ENCODE assay signal across 8 mouse cellular contexts in the genomic region with DNA sequence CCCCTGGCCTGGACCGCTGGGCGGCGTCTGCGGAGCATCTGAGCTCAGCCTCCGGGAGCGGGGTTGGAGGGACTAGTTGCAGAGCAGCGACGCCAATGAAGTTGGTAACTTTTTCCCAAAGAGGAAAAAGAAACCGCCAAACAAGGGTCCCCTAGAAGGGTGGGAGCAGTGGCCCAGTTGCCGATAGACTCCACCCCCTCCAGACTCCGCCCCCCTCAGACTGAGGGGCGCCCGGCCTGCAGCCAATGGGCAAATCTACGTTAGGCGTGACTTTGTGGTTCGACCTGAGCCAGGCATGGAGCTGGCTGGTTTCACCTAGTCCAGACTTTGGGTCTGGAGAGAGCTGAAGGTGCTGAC.
DNase-seq lines count a peak whose midpoint lies in the region; ATAC-seq and TF ChIP-seq lines count a peak whose summit lies in the region.

No protein-coding gene starts in this region.

- H3K27ac ChIP-seq in gastrocnemius, adult 2 months: no peak overlapping the region
- H3K27ac ChIP-seq in forebrain, postnatal 0 days (ENCODE audit: low read depth, low read length): no peak overlapping the region
- peak overlapping the region; percentile 94 for H3K27ac ChIP-seq in limb, embryonic 12.5 days
- H3K27ac ChIP-seq in midbrain, embryonic 15.5 days: no peak overlapping the region

- no peaks in the 10 kb centered on the region for H3K9me3 ChIP-seq in forebrain, postnatal 0 days (ENCODE audit: low read length)
- H3K9me3 ChIP-seq in limb, embryonic 12.5 days: no peaks in the 10 kb centered on the region
- H3K9me3 ChIP-seq in midbrain, embryonic 15.5 days: no peaks in the 10 kb centered on the region

- no peak; the same call in 1 of the 2 replicates for ATAC-seq in forebrain, postnatal 0 days
- peak; percentile 81 for ATAC-seq in limb, embryonic 12.5 days (ENCODE audit: insufficient number of reproducible peaks, insufficient read depth, low FRiP score, low TSS enrichment, low read depth)
- peak; percentile 52 for ATAC-seq in midbrain, embryonic 15.5 days (replicated peaks)

- H3K4me1 ChIP-seq in forebrain, postnatal 0 days (ENCODE audit: insufficient read depth): peaks cover 12% of the 10 kb centered on the region; the same call in 1 of the 2 replicates
- peaks cover 12% of the 10 kb centered on the region for H3K4me1 ChIP-seq in limb, embryonic 12.5 days (replicated peaks)
- H3K4me1 ChIP-seq in midbrain, embryonic 15.5 days: peaks cover 18% of the 10 kb centered on the region

- H3K4me2 ChIP-seq in forebrain, postnatal 0 days (ENCODE audit: low read depth): peak overlapping the region; percentile 92
- H3K4me2 ChIP-seq in limb, embryonic 12.5 days: peak overlapping the region; percentile 99
- peak overlapping the region; percentile 99 for H3K4me2 ChIP-seq in midbrain, embryonic 15.5 days

- no peak for DNase-seq in gastrocnemius, adult 2 months
- DNase-seq in gastrocnemius, adult 18-20 months (ENCODE audit: low spot score): no peak
- DNase-seq in WW6 (ENCODE audit: low read depth, low spot score): peak; percentile 70
- DNase-seq in forebrain, postnatal 0 days: peak; percentile 17
- DNase-seq in urinary bladder, postnatal 36 days (ENCODE audit: low spot score in 2 of 2): no peak
- no peak for DNase-seq in layer of hippocampus, postnatal 25 days (ENCODE audit: extremely low spot score in 1 of 2, low spot score in 1 of 2)

- H3K9ac ChIP-seq in forebrain, postnatal 0 days: no peak overlapping the region
- H3K9ac ChIP-seq in limb, embryonic 12.5 days (replicated peaks): peak overlapping the region; percentile 74
- no peak overlapping the region for H3K9ac ChIP-seq in midbrain, embryonic 15.5 days

- H3K4me3 ChIP-seq in gastrocnemius, adult 2 months: peak overlapping the region; percentile 67
- peak overlapping the region; percentile 44 for H3K4me3 ChIP-seq in forebrain, postnatal 0 days (ENCODE audit: low read depth, low read length)
- peak overlapping the region; percentile 56 for H3K4me3 ChIP-seq in limb, embryonic 12.5 days (replicated peaks)
- H3K4me3 ChIP-seq in midbrain, embryonic 15.5 days: peak overlapping the region; percentile 49

- no peaks in the 10 kb centered on the region for H3K36me3 ChIP-seq in forebrain, postnatal 0 days (ENCODE audit: insufficient read depth)
- H3K36me3 ChIP-seq in limb, embryonic 12.5 days: no peaks in the 10 kb centered on the region
- no peaks in the 10 kb centered on the region for H3K36me3 ChIP-seq in midbrain, embryonic 15.5 days (replicated peaks)

- no peak for TF ChIP-seq CTCF in gastrocnemius, adult 2 months (IDR thresholded peaks at IDR 0.05)
- no peak for TF ChIP-seq CTCF in forebrain, postnatal 0 days (IDR thresholded peaks at IDR 0.05; ENCODE audit: low read depth)

- peaks cover 23% of the 10 kb centered on the region for H3K27me3 ChIP-seq in forebrain, postnatal 0 days (ENCODE audit: insufficient read depth, low read length)
- H3K27me3 ChIP-seq in limb, embryonic 12.5 days: no peaks in the 10 kb centered on the region
- H3K27me3 ChIP-seq in midbrain, embryonic 15.5 days (replicated peaks): peaks cover 22% of the 10 kb centered on the region

- WGBS in forebrain, postnatal 0 days: 2% methylated on average over 16 of the region's 16 CpGs
- WGBS in limb, embryonic 12.5 days: 1% methylated on average over 16 of the region's 16 CpGs
- WGBS in midbrain, embryonic 15.5 days: under 1% methylated on average over 16 of the region's 16 CpGs

- intact Hi-C loops in gastrocnemius, adult 2 months (cut with DNase I): no loop called here

Comparison
In these comparisons a context has a peak if more than half of its experiments do, and no peak if none do; other contexts are left out.
1. DNase-seq: peak in WW6 (single experiment) and forebrain, postnatal 0 days (single experiment); none in gastrocnemius, adult 2 months (single experiment), gastrocnemius, adult 18-20 months (single experiment), urinary bladder, postnatal 36 days (0 of 2) and layer of hippocampus, postnatal 25 days (0 of 2).
2. Peak in every context shown above with its lines, with median percentiles within 50 percentile points of each other: H3K4me3 ChIP-seq and H3K4me2 ChIP-seq.